Mouse (Mus musculus): ENCODE measurements around the gene Sct.
A peak's percentile ranks its signal among the peaks of the same experiment; 100 is the strongest.

The Sct gene

DNA sequence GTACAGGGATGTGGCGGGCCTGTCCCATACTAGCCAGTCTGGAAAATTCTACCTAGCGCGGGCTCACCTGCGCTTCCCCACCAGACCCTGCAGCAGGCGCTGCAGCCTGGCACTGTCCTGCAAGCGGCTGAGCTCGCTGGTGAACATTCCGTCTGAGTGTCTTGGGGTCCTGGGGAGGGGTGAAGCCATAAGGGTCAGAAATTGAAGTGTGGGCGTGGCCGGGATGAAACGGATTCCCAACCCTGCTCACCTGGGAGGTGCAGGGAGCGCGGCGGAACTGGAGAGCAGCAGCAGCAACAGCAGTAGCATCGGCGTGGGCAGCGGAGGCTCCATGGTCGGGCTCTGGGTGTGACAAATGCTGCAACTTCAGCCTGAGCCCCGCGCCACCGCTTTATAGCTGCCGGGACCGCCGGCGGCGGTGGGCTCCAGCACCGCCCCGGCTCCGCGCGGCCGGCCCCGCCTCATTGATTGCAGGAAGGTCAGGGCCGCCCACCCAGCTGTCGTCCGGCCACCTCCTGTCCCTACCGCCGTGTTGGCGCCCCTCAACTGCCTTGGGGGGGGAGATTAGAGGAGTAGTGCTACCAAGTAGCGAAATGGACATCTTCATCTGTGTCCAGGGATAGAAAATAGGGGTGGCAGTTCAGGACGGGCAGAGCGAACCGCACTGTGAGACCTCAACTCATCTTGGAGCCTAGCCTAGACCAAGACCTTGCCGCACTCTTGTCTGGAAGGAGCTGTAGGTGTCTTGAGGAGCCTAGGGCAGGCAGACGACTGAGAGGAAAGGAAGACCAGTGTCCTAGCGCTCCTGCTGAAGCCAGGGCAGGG lies at the start of gene Sct:
TSS of gene Sct (minus strand) at position 368 of the 825 bp plus-strand sequence.
- DNase-seq = no peak

DNA sequence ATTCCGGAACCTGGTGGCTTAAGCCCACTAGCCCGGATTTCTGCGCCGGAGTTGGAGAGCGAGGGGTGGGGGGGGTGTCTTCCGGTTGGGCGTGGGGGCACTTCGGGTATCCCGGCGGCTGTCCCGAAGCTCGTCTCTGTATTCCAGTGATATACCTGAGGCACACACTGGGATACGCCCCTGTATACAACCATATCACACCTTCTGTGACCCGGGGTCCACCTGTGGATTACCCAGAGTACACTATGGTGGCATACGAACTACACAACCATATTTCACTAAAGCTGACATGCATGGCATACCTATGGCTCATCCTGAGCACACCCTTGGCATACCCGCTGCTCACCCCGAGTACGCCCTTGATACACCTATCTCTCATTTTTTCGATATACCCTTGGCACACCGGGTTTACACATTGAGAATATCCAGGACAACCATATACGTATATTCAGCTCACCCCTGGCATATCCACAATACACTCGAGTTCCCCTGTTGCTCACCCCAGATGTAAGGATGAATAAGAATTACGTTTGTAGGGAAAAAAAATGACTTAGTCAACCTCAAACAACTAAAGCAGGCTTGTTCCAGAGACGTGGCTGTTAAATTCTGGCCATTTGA lies 49.5 kb upstream of the Sct start:
- DNase-seq = no peak

DNA sequence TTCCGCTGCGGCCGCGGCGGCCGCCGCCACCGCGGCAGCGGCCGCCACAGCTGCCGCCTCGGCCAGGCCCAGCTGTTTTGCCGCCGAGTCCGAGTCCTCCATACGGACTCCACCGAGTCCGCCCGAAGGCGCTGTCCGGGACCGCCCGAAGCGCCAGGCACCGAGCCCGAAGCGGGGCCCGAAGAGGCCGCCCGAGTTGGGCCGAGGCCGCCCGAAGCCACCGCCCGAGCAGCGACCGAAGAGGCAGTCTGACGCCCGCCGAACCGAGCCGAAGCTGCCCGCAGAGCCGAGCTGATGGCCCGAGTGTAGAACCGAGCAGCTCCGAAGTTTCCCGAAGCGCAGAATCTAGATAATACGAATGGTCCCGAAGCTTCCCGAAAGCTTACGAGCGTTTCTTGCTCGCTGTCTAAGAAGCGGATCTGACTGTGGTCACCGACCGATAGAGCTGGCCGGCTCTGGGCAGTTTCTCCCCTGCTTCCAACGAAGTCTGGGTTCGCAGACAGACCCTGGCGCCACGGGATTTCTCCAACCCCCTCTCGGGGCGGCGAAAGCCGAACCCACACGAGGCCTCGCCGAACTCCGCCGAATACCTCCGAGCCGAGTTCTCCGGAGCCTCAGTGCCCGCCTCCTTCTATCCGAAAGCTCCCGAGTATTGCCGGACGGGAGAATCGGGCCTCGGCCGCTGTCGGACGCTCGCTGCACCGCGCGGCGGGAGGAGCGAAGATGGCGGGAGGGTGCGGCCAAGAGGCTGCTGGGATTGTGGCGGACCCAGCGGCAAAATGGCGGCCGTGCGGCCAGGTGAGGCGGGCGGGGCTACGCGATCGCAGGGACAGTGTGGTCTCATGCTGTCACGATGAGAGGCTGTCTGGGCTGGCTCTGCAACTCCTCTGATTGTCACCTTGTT lies 48.8 kb upstream of the Sct start, which contains the start of the genes Deaf1 and Tmem80:
TSS of gene Deaf1 (minus strand) at position 222 of the 904 bp plus-strand sequence.
TSS of gene Tmem80 (plus strand) at position 271 of the 904 bp plus-strand sequence.
- peak; percentile 98 for DNase-seq

DNA sequence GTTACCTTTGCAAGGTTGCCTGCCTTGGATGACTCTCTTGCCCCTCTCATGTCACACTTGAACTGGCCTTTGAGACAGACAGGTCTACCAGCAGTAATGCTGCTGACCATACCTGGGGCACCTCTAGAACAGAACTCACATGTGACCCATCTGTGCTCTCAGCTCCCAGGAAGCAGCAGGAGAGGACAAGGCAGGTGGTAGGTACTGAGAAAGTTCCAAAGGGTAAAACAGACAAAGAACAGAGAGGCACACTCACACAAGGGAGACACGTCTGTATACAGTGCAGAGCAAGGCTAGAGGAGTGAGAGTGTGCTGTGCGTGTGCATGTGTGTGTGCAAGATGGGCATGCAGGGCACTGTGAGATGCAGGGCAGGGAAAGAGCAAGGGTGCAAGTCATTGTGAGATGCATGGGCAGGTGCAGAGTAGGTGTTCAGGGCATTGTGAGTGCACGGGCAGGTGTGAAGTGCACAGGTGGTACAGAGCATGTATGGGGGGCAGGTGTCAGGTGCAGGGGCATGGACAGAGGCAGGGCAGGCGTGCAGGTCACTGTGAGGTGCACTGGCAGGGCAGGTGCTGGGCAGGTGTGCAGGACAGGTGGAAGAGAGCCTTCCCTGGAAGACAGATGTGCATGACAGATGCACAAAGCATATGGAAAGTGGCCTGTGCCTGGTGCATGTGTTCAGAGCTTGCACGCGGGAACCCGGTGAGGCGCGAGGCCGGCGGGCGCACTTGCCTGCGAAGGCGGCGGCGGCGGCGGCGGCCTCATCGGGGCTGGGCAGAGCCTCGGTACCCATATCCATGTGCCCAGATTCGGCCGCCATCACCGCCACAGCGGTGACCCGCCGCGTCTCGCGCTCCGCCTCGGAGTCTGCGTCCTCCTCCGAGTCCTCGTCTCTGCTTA lies 47.9 kb upstream of the Sct start:
- DNase-seq = peak; percentile 65

- no peak for DNase-seq
Measured at GRCm38 (mm10) chr7:141324686-141325085, 45.8 kb upstream of the Sct start.

GRCm38 (mm10) chr7:141319446-141319845 lies 40.5 kb upstream of the Sct start:
- no peak for DNase-seq

GRCm38 (mm10) chr7:141317619-141318132 lies 38.7 kb upstream of the Sct start:
- no peak for DNase-seq

- DNase-seq = peak; percentile 74
Measured at GRCm38 (mm10) chr7:141315974-141316373, 37.0 kb upstream of the Sct start.

DNA sequence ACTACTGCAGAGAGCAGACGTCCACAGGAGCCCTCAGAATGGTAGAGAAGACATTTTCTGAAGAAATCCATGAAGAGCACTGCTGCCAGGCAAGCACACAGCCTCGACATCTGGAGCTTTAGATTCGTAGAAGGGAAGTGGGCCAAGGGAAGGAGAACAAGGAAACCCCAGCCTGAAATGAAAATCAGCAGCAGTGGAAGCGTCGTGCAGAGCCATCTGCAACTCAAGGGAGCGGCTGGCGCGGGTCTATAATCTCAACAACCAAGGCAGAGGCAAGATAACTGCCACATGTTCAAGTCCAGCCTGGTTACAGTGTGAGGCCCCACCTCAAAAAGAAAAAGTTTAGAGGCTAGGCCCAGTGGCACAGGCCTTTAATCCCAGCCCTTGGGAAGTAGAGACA lies 36.1 kb upstream of the Sct start:
- no peak for DNase-seq

DNA sequence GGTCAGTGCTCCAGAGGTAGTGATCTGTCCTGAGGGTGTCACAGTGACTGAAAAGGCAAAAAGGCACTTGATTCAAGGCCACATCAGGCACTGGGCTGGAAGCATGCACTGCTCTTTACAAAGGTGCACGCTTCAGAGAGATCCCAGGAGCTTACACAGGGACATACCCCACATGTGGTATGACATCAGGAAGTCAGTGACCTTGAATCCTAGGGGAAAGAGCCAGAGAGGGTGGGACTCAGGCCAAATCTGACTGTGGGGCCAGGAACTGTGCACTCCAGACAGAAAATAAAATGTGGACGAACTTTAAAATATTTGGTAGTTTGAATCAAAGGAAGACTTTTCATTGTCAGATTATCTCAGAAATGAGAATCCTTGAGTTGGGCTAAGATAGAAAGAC lies 35.5 kb upstream of the Sct start:
- no peak for DNase-seq

DNA sequence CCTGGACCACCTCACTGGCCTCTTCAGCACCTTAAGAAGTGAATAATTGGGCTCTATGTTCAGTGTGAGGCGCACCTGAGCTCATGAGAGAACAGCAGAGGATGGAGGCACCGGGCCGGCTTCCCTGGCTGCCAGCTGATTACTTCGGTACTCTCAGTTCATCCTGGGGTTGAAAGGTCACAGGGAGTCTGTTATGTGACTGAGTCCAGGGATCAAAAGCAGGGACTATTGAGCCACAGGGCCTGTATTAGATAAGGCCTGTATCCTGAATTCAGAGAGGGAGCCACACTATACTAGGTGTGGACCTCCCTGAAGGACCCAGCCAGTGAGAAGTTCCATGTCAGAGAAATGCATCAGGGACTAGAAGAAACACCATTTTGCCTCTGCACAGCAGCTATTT lies 25.6 kb upstream of the Sct start:
- no peak for DNase-seq

DNA sequence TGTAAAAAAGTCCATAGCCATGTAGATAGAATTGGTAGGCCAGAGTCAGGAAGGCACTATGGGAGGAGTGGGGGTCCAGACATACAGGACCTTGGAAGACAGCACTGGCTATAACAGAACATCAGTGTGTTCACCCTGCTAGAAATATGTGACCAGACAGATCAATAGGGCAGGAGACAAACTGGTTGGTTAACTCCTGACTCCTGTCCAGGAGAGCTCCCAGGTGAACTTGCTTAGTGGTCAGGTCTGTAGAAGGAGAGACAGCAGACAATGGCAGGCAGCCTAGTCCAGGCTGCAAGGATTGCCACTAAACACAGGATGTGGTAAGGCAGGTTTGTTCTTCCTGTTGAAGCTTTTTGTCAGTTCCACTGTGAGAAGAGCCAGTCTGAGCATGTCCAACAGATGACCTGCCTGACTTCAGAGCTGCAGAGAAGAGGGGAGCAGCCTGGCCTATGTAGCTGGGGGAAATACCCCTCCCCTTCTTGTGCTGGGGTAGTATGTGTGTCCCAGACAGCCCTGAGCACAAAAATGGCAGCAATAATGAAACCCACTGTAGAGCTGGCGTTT lies 23.9 kb upstream of the Sct start:
- peak; percentile 52 for DNase-seq

GRCm38 (mm10) chr7:141301386-141301785 lies 22.5 kb upstream of the Sct start:
- no peak for DNase-seq

- DNase-seq = no peak
Measured at GRCm38 (mm10) chr7:141299175-141299574, 20.2 kb upstream of the Sct start.

DNA sequence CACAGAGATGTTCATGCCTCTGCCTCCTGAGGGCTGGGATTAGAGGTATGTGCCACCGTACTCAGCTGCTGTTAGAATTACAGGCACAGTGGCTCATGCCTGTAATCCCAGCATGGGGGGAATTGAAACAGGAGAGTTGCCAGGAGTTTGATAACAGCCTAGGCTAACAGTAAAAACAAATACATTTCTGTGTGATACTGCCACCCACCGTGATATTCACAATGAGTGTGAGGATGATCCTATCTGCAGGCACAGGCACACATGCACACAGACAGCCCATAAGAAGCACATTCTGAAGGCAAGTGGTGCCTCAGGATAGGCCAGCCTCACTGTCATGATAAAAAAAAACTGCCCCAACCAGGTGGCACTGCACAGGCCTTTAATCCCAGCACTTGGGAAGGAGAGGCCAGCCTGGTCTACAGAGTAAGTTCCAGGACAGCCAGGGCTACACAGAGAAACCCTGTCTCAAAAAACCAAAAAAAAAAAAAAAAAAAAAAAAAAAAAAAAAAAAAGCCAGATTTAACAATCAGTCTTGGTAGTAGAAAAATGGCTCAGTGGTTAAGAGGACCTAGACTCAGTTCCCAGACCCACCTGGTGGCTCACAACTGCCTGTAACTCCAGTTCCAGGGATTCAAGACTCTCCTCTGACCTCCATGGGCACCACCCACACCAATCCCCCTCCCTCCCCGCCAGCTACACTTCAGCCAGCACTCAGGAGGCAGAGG lies 19.2 kb upstream of the Sct start:
- DNase-seq = no peak

GRCm38 (mm10) chr7:141294479-141294878 lies 15.5 kb upstream of the Sct start:
- DNase-seq = no peak

DNA sequence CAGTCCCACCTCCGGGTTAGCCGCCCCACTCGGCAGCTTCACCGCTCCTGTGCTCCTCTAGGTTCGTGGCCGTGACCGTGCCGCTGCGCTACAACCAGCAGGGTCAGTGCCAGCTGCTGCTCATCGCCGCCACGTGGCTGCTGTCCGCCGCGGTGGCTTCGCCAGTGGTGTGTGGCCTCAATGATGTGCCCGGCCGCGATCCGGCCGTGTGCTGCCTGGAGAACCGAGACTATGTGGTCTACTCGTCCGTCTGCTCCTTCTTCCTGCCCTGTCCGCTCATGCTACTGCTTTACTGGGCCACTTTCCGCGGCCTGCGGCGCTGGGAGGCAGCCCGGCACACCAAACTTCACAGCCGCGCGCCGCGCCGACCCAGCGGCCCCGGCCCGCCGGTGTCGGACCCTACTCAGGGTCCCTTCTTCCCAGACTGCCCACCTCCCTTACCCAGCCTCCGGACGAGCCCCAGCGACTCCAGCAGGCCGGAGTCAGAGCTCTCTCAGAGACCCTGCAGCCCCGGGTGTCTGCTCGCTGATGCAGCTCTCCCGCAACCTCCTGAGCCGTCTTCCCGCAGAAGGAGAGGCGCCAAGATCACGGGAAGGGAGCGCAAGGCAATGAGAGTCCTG lies 15.0 kb upstream of the Sct start:
- DNase-seq = no peak

DNA sequence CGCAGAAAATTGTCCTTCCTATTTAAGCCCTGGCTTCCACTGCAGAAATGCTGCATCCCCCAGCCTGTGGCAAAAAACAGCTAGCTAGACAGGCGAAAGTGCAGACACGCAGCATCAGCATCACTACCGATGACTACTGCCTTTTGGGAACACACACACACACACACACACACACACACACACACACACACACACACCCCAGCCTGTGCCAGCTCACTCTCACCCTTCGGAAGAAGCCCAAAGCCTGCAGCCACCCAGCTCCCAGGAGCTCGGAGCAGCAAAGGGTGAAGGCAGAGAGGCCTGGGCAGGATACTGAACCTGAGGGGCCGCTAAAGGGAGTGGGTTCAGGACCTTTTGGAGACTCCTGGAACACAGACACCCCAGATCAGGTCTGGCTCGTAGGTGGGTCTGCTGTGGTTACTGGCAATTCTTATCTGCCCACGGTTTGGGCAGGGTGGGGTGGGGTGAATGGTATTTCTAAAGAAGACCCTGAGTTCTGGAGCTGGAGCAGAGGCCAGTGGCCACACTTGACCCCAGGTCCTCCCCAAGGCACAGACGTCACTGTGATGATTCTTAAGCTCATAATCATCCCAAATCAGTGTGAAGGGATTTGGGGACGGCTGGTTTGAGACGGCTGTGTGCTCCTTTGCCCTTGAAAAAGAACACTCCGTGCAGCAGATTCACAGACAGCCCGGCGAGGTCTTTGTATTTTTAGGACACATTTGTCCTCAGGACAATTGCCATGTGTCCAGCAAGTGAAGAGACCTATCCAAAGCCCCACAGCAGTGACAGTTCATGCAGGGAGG lies 13.9 kb upstream of the Sct start:
- DNase-seq = no peak

DNA sequence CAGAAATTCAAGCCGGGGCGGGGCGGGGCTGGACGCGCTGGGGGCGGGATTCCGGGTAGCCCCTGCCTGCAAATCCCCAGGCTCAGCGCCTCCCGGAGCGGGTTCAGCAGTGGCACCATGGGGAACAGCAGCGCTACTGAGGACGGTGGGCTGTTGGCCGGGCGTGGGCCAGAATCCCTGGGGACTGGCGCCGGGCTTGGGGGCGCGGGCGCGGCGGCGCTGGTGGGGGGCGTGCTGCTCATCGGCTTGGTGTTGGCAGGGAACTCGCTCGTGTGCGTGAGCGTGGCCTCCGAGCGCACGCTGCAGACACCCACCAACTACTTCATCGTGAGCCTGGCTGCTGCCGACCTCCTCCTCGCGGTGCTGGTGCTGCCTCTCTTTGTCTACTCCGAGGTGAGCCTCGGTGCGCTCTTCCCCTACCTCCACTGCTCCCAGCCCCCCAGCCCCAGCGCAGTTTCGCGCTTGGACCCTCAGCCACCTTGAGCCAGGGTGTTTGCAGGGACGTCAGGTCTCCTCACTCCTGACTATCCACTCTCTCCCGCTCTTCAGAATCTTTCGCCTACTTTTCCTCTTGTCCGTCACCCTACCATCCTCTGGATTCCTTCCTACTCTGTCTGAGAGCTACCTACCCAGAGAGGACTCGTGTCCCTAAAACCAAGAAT lies 13.1 kb upstream of the Sct start, which contains the start of gene Drd4:
TSS of gene Drd4 (plus strand) at position 86 of the 662 bp plus-strand sequence.
- DNase-seq = no peak
